Mouse (Mus musculus) adrenal gland, adult (tissue): ENCODE measurements at regions not wholly inside any gene's neighbourhood (a gene's known extent, or its start where the extent isn't known, plus 50 kb on each side); places are given as distances from the start of the nearest gene placed in this dataset.
A peak's percentile ranks its signal among the peaks of the same experiment; 100 is the strongest.

Experiments used
- DNase-seq, 2 experiments: peaks; one replicate each; pipeline ENCODE4 v3.0.0; 2022 to 2023; ENCODE audit warnings: low spot score in 1 of 2; ENCODE audit not compliant: inconsistent age in 2 of 2

GRCm38 (mm10) chr2:178785843-178786242, 355.5 kb downstream of the Cdh26 start:
- no peak for DNase-seq

- no peak for DNase-seq
These were observed 365.5 kb downstream of the Cdh26 start for GRCm38 (mm10) chr2:178795841-178796240.

- DNase-seq, result peak; percentile 44 to 77
These were observed 371.1 kb downstream of the Cdh26 start for GRCm38 (mm10) chr2:178801464-178801863.

- DNase-seq, result no peak
These were observed 375.0 kb downstream of the Cdh26 start for GRCm38 (mm10) chr2:178805283-178805682.

GRCm38 (mm10) chr2:178821552-178821951, 391.2 kb downstream of the Cdh26 start:
- no peak for DNase-seq

GRCm38 (mm10) chr2:178830313-178830712, 400.0 kb downstream of the Cdh26 start:
- DNase-seq, result no peak

- no peak for DNase-seq
These were observed 404.7 kb downstream of the Cdh26 start for GRCm38 (mm10) chr2:178834986-178835385.

- no peak for DNase-seq
These were observed 408.2 kb downstream of the Cdh26 start for GRCm38 (mm10) chr2:178838571-178838970.

- no peak for DNase-seq
These were observed 410.6 kb downstream of the Cdh26 start for GRCm38 (mm10) chr2:178840975-178841374.

GRCm38 (mm10) chr2:178842595-178842994, 412.3 kb downstream of the Cdh26 start:
- DNase-seq, result no peak

- DNase-seq, result no peak
These were observed 413.1 kb downstream of the Cdh26 start for GRCm38 (mm10) chr2:178843458-178843857.

GRCm38 (mm10) chr2:178844561-178844960, 414.2 kb downstream of the Cdh26 start:
- DNase-seq, result no peak

GRCm38 (mm10) chr2:178850320-178850719, 420.0 kb downstream of the Cdh26 start:
- DNase-seq, result no peak

- no peak for DNase-seq
These were observed 420.4 kb downstream of the Cdh26 start for GRCm38 (mm10) chr2:178850769-178851168.

- no peak for DNase-seq
These were observed 423.7 kb downstream of the Cdh26 start for GRCm38 (mm10) chr2:178854012-178854411.

GRCm38 (mm10) chr2:178854760-178855159, 424.4 kb downstream of the Cdh26 start:
- no peak for DNase-seq

- DNase-seq, result no peak
These were observed 432.3 kb downstream of the Cdh26 start for GRCm38 (mm10) chr2:178862620-178863019.

- peak; percentile 12 to 46 for DNase-seq
These were observed 436.8 kb downstream of the Cdh26 start for GRCm38 (mm10) chr2:178867086-178867485.

- DNase-seq, result no peak
These were observed 438.8 kb downstream of the Cdh26 start for GRCm38 (mm10) chr2:178869160-178869559.

- DNase-seq, result no peak
These were observed 448.1 kb downstream of the Cdh26 start for GRCm38 (mm10) chr2:178878436-178878835.

- DNase-seq, result peak; percentile 28 to 72
These were observed 455.4 kb downstream of the Cdh26 start for GRCm38 (mm10) chr2:178885686-178886085.

GRCm38 (mm10) chr2:178888704-178889103, 458.4 kb downstream of the Cdh26 start:
- DNase-seq, result no peak

- no peak for DNase-seq
These were observed 472.1 kb downstream of the Cdh26 start for GRCm38 (mm10) chr2:178902397-178902796.

- DNase-seq, result no peak
These were observed 479.0 kb downstream of the Cdh26 start for GRCm38 (mm10) chr2:178909325-178909724.
